In genomic region chr3:101078344-101078743, GRCm38 (mm10) we compare ENCODE assay signal across 8 mouse cellular contexts. TPM values are rescaled to one million over a fixed set of nuclear protein-coding genes. Genes with fewer than 3 reads are reported as not detected.
DNase-seq lines count a peak whose midpoint lies in the region; ATAC-seq and TF ChIP-seq lines count a peak whose summit lies in the region.

No protein-coding gene starts in this region.

- no peak overlapping the region for H3K27ac ChIP-seq in midbrain, postnatal 0 days (ENCODE audit: low read depth, low read length)
- no peak overlapping the region for H3K27ac ChIP-seq in midbrain, embryonic 14.5 days (replicated peaks; ENCODE audit: low read depth, low read length)
- H3K27ac ChIP-seq in heart, embryonic 13.5 days (replicated peaks), result 0 out of 2 replicates have a peak overlapping the region, but pooled peaks have one; percentile 1

- peaks cover 5% of the 10 kb centered on the region; the same call in 1 of the 2 replicates for H3K36me3 ChIP-seq in midbrain, postnatal 0 days (ENCODE audit: insufficient read depth, low read length)
- peaks cover 13% of the 10 kb centered on the region; the same call in 1 of the 2 replicates for H3K36me3 ChIP-seq in midbrain, embryonic 14.5 days (ENCODE audit: control insufficient read depth, insufficient read depth, low read length)
- H3K36me3 ChIP-seq in heart, embryonic 13.5 days, result peaks cover 45% of the 10 kb centered on the region

- peak; percentile 44 to 71 for DNase-seq in adrenal gland, adult (ENCODE audit: inconsistent age in 2 of 2, low spot score in 1 of 2)
- DNase-seq in adrenal gland, adult 8-10 months, result no peak
- DNase-seq in midbrain, postnatal 0 days (ENCODE audit: low spot score), result peak; percentile 36
- DNase-seq in midbrain, embryonic 14.5 days, result no peak
- DNase-seq in lung, postnatal 10 days, result peak; percentile 56
- DNase-seq in yolk sac, embryonic 10.5 days (ENCODE audit: low spot score), result no peak

- H3K4me3 ChIP-seq in midbrain, postnatal 0 days (ENCODE audit: low read depth, low read length), result no peak overlapping the region
- H3K4me3 ChIP-seq in midbrain, embryonic 14.5 days (replicated peaks; ENCODE audit: low read depth, low read length), result no peak overlapping the region
- no peak overlapping the region for H3K4me3 ChIP-seq in heart, embryonic 13.5 days

- H3K9me3 ChIP-seq in midbrain, postnatal 0 days (ENCODE audit: low read length), result no peaks in the 10 kb centered on the region
- H3K9me3 ChIP-seq in midbrain, embryonic 14.5 days (ENCODE audit: control insufficient read depth, low read length), result no peaks in the 10 kb centered on the region
- no peaks in the 10 kb centered on the region for H3K9me3 ChIP-seq in heart, embryonic 13.5 days

- 82% methylated on average over 1 of the region's 1 CpGs for WGBS in midbrain, postnatal 0 days
- WGBS in midbrain, embryonic 14.5 days, result 93% methylated on average over 1 of the region's 1 CpGs
- WGBS in heart, embryonic 13.5 days, result 74% methylated on average over 1 of the region's 1 CpGs

- H3K27me3 ChIP-seq in midbrain, postnatal 0 days (ENCODE audit: insufficient read depth, low read length), result no peaks in the 10 kb centered on the region
- no peaks in the 10 kb centered on the region for H3K27me3 ChIP-seq in midbrain, embryonic 14.5 days (ENCODE audit: control insufficient read depth, insufficient read depth, low read length)
- H3K27me3 ChIP-seq in heart, embryonic 13.5 days (replicated peaks), result no peaks in the 10 kb centered on the region

- no peak for TF ChIP-seq CTCF in midbrain, postnatal 0 days (IDR thresholded peaks at IDR 0.05)

- H3K9ac ChIP-seq in midbrain, postnatal 0 days (replicated peaks; ENCODE audit: low read length, poor library complexity, severe bottlenecking), result no peak overlapping the region
- H3K9ac ChIP-seq in midbrain, embryonic 14.5 days (replicated peaks; ENCODE audit: low read length), result no peak overlapping the region
- no peak overlapping the region for H3K9ac ChIP-seq in heart, embryonic 13.5 days

- no peaks in the 10 kb centered on the region for H3K4me1 ChIP-seq in midbrain, postnatal 0 days (ENCODE audit: insufficient read depth, low read length)
- H3K4me1 ChIP-seq in midbrain, embryonic 14.5 days (ENCODE audit: control insufficient read depth, insufficient read depth, low read length), result no peaks in the 10 kb centered on the region
- H3K4me1 ChIP-seq in heart, embryonic 13.5 days, result peaks cover 64% of the 10 kb centered on the region

- H3K4me2 ChIP-seq in midbrain, postnatal 0 days (ENCODE audit: low read depth, low read length, poor library complexity, severe bottlenecking), result no peak overlapping the region
- H3K4me2 ChIP-seq in midbrain, embryonic 14.5 days (ENCODE audit: low read length), result no peak overlapping the region
- H3K4me2 ChIP-seq in heart, embryonic 13.5 days, result no peak overlapping the region

- ATAC-seq in midbrain, postnatal 0 days (ENCODE audit: low FRiP score), result no peak
- ATAC-seq in midbrain, embryonic 14.5 days (ENCODE audit: low FRiP score, low TSS enrichment), result no peak
- 0 out of 2 replicates have a peak, but pooled peaks have one; percentile 26 for ATAC-seq in heart, embryonic 13.5 days (ENCODE audit: extremely low read depth, insufficient number of reproducible peaks, low FRiP score, low TSS enrichment)
- no peak for ATAC-seq in monocyte, adult 5-6 weeks (replicated peaks; ENCODE audit: insufficient number of reproducible peaks, low FRiP score, low TSS enrichment, poor library complexity, severe bottlenecking)

RNA-seq across cellular contexts. Expression of gene Ptgfrn, which starts 31.7 kb away (rescaled TPM):
- total RNA-seq in adrenal gland, adult 8-10 months (2022), result 10 to 100 TPM; 32.1 to 51.5 (median 39.7) TPM
- 53.9 and 58.5 TPM in 2 replicates for total RNA-seq in midbrain, postnatal 0 days (2014; rRNA removed)
- 3.7 and 3.8 TPM in 2 replicates for polyA plus RNA-seq in midbrain, postnatal 0 days (2015; fragmentation: Nextera tagmentation; extraction: Ambion mirVana)
- 4.0 and 4.2 TPM in 2 replicates for polyA plus RNA-seq in midbrain, embryonic 14.5 days (2014; fragmentation: Nextera tagmentation; extraction: Ambion mirVana)
- 5.1 and 6.8 TPM in 2 replicates for polyA plus RNA-seq in heart, embryonic 13.5 days (2015; fragmentation: Nextera tagmentation; extraction: Ambion mirVana)
- 0.10 to 0.57 TPM in 2 of 3 replicates, not detected in the other for total RNA-seq in monocyte, adult 5-6 weeks (2017)

RNA-seq across cellular contexts. Expression of gene Cd101, which starts 49.0 kb away (rescaled TPM):
- under 1 TPM; 0.19 to 0.46 (median 0.34) TPM for total RNA-seq in adrenal gland, adult 8-10 months (2022)
- total RNA-seq in midbrain, postnatal 0 days (2014; rRNA removed), result 0.44 TPM in 1 of 2 replicates, not detected in the other
- 0.07 TPM in 1 of 2 replicates, not detected in the other for polyA plus RNA-seq in midbrain, postnatal 0 days (2015; fragmentation: Nextera tagmentation; extraction: Ambion mirVana)
- not detected in 2 replicates for polyA plus RNA-seq in midbrain, embryonic 14.5 days (2014; fragmentation: Nextera tagmentation; extraction: Ambion mirVana)
- polyA plus RNA-seq in heart, embryonic 13.5 days (2015; fragmentation: Nextera tagmentation; extraction: Ambion mirVana), result 0.37 and 0.47 TPM in 2 replicates
- 0.75 to 1.5 TPM (median 1.1 TPM) in 3 replicates for total RNA-seq in monocyte, adult 5-6 weeks (2017)

Comparison
In these comparisons a context has a peak if more than half of its experiments do, and no peak if none do; other contexts are left out.
1. DNase-seq: peak in adrenal gland, adult (2 of 2), midbrain, postnatal 0 days (single experiment) and lung, postnatal 10 days (single experiment); none in adrenal gland, adult 8-10 months (single experiment), midbrain, embryonic 14.5 days (single experiment) and yolk sac, embryonic 10.5 days (single experiment).
2. RNA of gene Ptgfrn, which starts 31.7 kb away (total RNA-seq): 53.9 to 58.5 TPM in midbrain, postnatal 0 days and 32.1 to 51.5 TPM in adrenal gland, adult 8-10 months; 0.10 to 0.57 TPM in monocyte, adult 5-6 weeks; every median in the first group is over 10 times any median in the second.